Mouse (Mus musculus) left cerebral cortex, adult 2 months (tissue): ENCODE measurements around the gene Asb1. TPM values are rescaled to one million over a fixed set of nuclear protein-coding genes. Genes with fewer than 3 reads are reported as not detected.

Experiments used
- DNase-seq, 2 experiments: peaks; one replicate each; pipeline ENCODE4 v3.0.0; 2021 to 2022; ENCODE audit warnings: low spot score in 2 of 2, mixed read lengths in 1 of 2; ENCODE audit errors: extremely low spot score in 1 of 2
- H3K27ac ChIP-seq: fragments of 200-600 bp; 2 replicates; pipeline ENCODE4 v1.8.1; 2022
- H3K4me3 ChIP-seq: fragments of 200-600 bp; 2 replicates; pipeline ENCODE4 v1.8.1; 2022
- CTCF ChIP-seq: fragments of 200-600 bp; IDR thresholded peaks from 2 replicates; pipeline ENCODE4 v1.8.1; 2022; ENCODE audit warnings: antibody characterized with exemption, mild to moderate bottlenecking, moderate library complexity
- intact Hi-C: fragments of 180-260 bp; cut with DNase I; formaldehyde crosslinking; loops from one replicate; pipeline ENCODE4 v1.15.1; 2025
- total RNA-seq, 2 experiments: library from RNA; stranded (reverse); gene quantifications; 2 replicates each; pipeline ENCODE4 v1.2.3; 2021

Asb1 gene
- total RNA-seq, 2 experiments from 2014 or later: 38.1 to 40.7 TPM

DNA sequence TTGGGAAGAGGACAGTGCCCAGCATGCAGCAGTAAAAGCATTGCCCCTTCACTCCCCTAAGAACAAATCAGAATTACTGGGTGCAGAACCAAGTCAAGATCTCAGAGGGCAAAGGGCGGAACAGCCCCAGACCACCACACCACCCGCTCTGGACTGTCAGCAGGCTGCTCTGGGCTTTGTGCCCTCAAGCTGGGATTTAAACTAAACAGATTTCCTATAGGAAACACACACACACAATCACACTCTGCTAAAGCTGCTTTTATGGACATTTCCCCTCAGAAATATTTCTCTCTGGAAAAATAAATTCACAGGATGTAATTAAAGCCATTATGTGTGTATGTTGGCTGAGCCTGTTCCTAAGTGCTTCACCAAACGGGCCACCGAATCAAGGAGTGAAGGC lies 8.1 kb upstream of the Asb1 start:
- intact Hi-C loops: no loop called here
- no peak for TF ChIP-seq CTCF
- DNase-seq: no peak
- Histone ChIP-seq H3K4me3 (no peak overlapping the region), H3K27ac (no peak overlapping the region)

- Histone ChIP-seq H3K27ac (no peak overlapping the region), H3K4me3 (no peak overlapping the region)
- intact Hi-C loops: no loop called here
- TF ChIP-seq CTCF: no peak; the same call in 1 of the 2 replicates
- DNase-seq: no peak
Observed at GRCm38 (mm10) chr1:91532892-91533291, 7.5 kb upstream of the Asb1 start.

DNA sequence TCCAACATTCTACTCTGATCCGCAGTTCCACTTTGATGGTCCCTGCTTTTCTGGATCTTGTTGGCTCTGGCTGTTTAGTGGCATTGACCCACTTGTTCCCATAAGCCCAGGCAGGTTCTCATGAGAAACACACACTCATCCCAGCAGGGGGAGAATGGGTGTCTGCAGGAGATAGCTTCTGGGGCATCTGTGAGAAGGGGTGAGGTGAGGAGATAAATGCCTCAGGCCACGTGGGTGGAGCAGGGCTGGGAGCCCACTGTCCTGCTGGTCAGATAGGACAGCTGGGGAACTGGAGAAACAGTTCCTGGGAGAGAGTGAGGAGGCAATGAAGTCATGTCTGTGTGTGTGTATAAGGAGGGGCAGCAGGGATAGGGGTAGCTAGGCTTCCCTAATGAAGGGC lies 6.9 kb upstream of the Asb1 start:
- Histone ChIP-seq H3K27ac (no peak overlapping the region), H3K4me3 (no peak overlapping the region)
- no peak for TF ChIP-seq CTCF
- intact Hi-C loops: no loop called here
- DNase-seq: no peak

- no peak for DNase-seq
- Histone ChIP-seq H3K4me3 (no peak overlapping the region), H3K27ac (no peak overlapping the region)
- TF ChIP-seq CTCF: peak; percentile 18
- intact Hi-C loops: no loop called here
Observed at GRCm38 (mm10) chr1:91533961-91534723, 6.2 kb upstream of the Asb1 start.

DNA sequence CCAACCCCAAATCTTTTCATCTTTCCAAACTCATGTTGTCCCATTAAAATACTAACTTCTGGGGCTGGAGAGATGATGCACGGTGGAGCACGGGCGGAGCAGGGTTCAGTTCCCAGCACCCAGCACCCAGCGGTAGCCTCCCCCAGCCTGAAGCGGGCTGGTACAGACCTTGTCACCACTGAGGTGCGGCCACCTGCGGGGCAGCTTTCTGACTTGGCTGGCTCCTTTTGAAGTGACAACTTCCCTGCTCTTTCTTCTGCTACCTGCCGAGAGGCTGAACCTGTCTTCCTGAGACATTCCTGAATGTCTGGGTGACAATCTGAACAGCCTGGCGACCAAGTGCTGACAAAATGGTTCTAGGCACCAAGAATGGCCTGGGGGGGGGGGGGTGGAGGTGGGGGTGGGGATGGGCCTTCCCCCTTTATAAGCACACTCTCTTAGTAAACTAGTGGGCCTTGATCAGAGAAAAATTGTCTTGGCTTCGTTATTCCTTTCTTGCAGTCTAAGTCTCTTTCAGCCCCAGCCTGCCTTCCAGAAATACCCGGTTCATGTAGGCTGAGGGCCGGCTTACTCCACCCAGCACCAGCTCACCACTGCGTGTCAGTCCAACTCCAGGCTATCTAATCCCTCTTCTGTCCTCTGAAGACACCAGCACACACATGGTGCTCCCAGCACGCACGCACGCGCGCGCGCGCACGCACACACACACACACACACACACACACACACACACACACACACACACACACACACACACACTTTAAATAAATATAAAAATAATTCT lies 2.4 kb upstream of the Asb1 start:
- Histone ChIP-seq H3K27ac (no peak overlapping the region), H3K4me3 (no peak overlapping the region)
- TF ChIP-seq CTCF: no peak
- intact Hi-C loops: no loop called here
- no peak for DNase-seq

- no peak for TF ChIP-seq CTCF
- intact Hi-C loops: no loop called here
- no peak for DNase-seq
- Histone ChIP-seq H3K4me3 (no peak overlapping the region), H3K27ac (no peak overlapping the region)
Observed at GRCm38 (mm10) chr1:91538570-91538929, 1.8 kb upstream of the Asb1 start.

DNA sequence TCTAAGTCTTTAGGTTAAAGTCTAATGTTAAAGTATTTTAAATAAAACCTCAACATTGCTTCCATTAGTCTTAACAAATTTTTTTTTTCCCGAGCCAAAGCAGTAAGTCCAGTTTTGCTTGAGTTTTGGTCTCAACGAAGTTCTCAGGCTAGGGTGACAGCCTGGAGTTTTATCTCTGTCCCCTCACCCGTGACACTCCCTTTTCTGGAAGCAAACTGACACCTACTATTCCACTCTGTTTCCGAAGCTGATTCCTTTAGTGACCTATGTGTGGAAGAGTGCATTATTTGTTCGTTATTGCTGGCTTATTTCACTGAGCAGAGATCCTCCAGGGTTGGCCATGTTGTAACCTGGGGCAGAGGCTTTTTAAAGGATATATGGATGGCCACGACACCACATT lies 1.1 kb upstream of the Asb1 start:
- intact Hi-C loops: no loop called here
- TF ChIP-seq CTCF: no peak
- DNase-seq: no peak
- H3K27ac ChIP-seq: no peak overlapping the region
- H3K4me3 ChIP-seq: no peak overlapping the region

DNA sequence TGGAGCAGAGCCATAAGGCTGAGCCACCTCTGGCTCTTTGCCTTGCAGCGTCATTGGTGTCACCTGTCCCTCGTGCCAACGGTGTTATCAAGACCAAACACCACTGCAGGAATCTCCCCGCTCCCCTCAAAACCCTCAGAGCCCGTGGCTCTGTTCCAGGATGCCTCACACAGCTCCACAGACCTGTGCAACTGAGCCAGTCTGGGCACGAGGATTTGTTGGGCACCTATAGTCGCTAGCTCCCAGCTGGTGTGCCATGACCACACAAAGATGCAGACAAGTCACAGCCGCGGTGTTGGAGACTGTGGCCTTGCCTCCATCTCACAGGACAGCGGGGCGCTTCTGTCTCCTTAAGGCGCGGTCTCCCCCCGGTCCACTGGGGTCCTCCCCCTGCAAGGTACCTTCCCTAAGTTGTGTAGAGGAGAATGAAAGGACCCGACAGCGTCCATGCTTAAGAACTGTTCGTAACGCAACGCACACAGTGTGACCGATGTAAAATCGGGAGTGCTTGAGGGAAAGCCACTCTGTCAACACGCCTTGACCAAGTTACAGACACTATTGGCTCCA lies 557 bp upstream of the Asb1 start:
- intact Hi-C loops: no loop called here
- no peak for DNase-seq
- TF ChIP-seq CTCF: no peak
- H3K4me3 ChIP-seq: peak overlapping the region; percentile 89
- peak overlapping the region; percentile 42; the same call in 1 of the 2 replicates for H3K27ac ChIP-seq

DNA sequence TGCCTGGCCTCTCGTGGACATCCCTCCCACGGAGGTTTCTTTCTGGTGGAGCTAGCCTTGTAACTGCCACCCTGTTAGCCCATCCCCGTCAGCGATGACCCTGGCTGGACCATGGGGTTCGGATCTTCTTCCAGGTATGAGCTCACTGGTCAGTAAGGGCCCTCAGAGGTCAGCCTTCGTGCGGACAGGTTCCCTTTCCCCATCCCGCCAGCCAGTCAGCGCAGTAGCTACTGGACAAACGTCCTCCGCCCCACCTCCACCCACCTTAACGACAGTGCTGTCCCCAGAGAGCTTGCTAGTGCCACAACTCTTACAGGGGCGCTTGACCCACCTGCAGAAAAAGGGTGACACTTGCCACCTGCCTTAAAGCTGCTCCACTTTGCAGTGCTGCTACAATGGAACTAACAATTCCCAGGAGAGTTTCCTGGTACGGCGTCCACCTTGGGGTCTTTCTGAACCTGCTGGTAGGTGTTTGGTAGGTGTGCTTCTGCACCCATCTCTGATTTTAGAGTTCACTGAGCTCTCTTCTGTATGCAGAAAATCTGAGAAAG lies 773 bp downstream of the Asb1 start:
- intact Hi-C loops: no loop called here
- TF ChIP-seq CTCF: no peak
- Histone ChIP-seq H3K4me3 (peak overlapping the region; percentile 89), H3K27ac (peak overlapping the region; percentile 52)
- DNase-seq: no peak

GRCm38 (mm10) chr1:91543974-91544373 lies 3.6 kb downstream of the Asb1 start:
- intact Hi-C loops: no loop called here

DNA sequence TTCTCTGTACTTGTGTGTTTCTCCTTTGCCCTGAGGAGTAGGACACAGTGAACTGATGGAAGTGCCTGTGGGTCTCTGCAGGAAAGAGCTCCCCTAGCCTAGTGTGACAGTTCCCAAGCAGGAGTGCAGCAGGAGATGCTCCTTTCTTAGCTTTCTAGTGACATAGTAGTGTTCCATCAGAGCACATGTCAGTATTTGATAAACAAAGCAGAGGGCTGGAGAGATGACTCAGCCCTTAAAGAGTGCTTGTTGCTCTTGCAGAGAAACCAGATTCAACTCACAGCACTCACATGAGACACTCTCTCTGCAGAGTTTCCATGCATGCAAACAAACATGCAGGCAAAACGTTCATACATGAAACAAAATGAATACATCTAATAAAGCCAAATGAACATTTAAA lies 4.9 kb downstream of the Asb1 start:
- intact Hi-C loops: no loop called here
- no peak for TF ChIP-seq CTCF
- Histone ChIP-seq H3K27ac (no peak overlapping the region), H3K4me3 (no peak overlapping the region)
- no peak for DNase-seq

More at GRCm38 (mm10) chr1:91543974-91544373, 3.6 kb downstream of the Asb1 start:
- DNase-seq: no peak
- no peak for TF ChIP-seq CTCF
- no peak overlapping the region for H3K27ac ChIP-seq
- no peak overlapping the region for H3K4me3 ChIP-seq

DNA sequence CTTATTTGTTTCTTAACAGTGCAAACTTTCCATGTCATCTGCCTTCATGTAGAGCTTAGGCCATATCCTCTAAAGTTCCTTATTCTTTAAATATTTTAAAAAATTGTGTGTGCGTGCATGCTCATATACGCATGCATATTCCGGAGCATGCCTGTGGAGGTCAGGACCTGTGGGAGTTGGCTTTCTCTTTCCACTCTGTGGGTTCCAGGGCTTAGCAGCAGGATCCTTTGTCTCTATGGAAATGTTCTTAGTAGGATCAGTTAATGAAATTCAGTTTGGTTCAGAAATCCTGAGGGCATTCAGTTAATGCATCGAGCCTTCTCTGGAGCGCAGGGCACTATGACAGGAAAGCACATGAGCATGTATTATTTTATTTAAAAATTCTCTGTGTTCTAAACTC lies 7.2 kb downstream of the Asb1 start:
- intact Hi-C loops: no loop called here
- no peak for TF ChIP-seq CTCF
- no peak overlapping the region for H3K27ac ChIP-seq
- no peak overlapping the region for H3K4me3 ChIP-seq
- no peak for DNase-seq
